Comparison of ENCODE assay signal across 9 mouse cellular contexts in the genomic region with DNA sequence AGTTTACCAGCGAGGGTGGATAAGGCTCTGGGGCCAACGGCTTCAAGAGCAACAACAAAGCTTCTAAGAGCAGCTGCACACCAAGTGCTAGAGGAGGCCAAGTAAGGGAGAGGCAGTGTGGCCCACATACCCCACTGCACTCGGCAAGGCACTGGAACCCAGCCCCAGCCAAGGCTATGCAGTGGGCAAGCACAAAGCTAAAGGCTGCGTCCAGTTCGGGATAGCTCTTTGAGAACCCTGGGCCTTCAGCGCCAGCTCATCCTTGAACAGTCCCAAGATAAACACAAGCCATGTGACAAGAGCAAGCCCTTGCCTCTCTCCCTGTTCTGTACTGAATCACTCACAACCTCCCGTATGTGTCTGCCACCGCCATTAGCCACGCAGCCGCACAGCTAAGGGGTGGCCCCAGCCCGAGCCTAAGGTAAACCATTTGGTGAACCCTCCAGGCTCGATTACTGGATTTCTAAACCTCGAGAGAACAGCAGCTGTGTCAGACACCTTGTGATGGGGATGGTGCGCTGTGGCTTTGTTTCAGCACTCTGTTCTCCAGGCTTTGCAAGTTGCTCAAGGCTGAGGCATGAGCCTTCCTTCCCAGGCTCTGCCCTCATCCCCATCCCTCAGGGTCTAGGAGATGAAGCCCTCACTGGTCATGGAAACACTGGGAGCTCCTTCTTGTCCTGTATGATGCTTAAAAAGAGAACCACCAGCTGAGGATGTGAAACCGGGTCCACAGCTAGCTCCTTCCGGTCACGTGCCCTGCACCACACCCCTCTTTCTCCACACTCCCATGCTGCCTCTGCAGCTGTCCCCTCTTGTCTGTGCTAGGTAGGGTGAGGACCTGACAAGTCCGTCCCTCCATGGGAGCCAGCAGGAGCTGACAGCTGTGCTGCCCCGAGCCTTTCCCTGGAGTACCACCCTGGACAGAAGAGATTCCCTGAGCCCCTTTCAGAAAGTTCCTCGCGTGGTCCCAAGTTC. TPM values are rescaled to one million over a fixed set of nuclear protein-coding genes. Genes with fewer than 3 reads are reported as not detected.
DNase-seq lines count a peak whose midpoint lies in the region; ATAC-seq and TF ChIP-seq lines count a peak whose summit lies in the region.
"Had no signal": no experiment of that assay in that cellular context is flagged by ENCODE, and none has a peak within 500 bp of the region (broad histone marks: within the 10 kb centered on the region; RNA-seq: fewer than 3 reads in every experiment).

No protein-coding gene starts in this region.

- TF ChIP-seq CTCF in gastrocnemius, adult 2 months (IDR thresholded peaks at IDR 0.05): no peak
- TF ChIP-seq CTCF in spleen, adult 2 months (IDR thresholded peaks at IDR 0.05; ENCODE audit: extremely low read depth, insufficient read depth, insufficient read length, insufficient replicate concordance): no peak

- H3K27me3 ChIP-seq in limb, embryonic 12.5 days: no peaks in the 10 kb centered on the region
- no peaks in the 10 kb centered on the region for H3K27me3 ChIP-seq in spleen, adult 2 months (ENCODE audit: control insufficient read depth, insufficient read depth, low read length)

- H3K36me3 ChIP-seq in limb, embryonic 12.5 days: peaks cover 64% of the 10 kb centered on the region
- peaks cover 3% of the 10 kb centered on the region; the same call in 1 of the 2 replicates for H3K36me3 ChIP-seq in spleen, adult 2 months (ENCODE audit: control insufficient read depth, insufficient read depth, low read length)

- peaks cover 46% of the 10 kb centered on the region for H3K4me1 ChIP-seq in limb, embryonic 12.5 days (replicated peaks)
- peaks cover 32% of the 10 kb centered on the region; the same call in 1 of the 2 replicates for H3K4me1 ChIP-seq in spleen, adult 2 months (ENCODE audit: control insufficient read depth, insufficient read depth, insufficient read length)

- 76% methylated on average over 21 of the region's 21 CpGs for WGBS in limb, embryonic 12.5 days
- 55% methylated on average over 21 of the region's 21 CpGs for WGBS in spleen, adult 2 months

- DNase-seq in gastrocnemius, adult 2 months: peak; percentile 73
- no peak for DNase-seq in gastrocnemius, postnatal 36 days
- DNase-seq in spleen, adult 2 months (ENCODE audit: low read depth in 1 of 2, low spot score in 2 of 2): peak; percentile 71 to 86
- DNase-seq in ovary, postnatal 10 days (ENCODE audit: low spot score): no peak
- DNase-seq in urinary bladder, postnatal 25 days (ENCODE audit: low spot score): no peak
- no peak for DNase-seq in kidney, postnatal 10 days
- DNase-seq: left cerebral cortex, postnatal 4 days had no signal

- H3K9ac ChIP-seq in limb, embryonic 12.5 days (replicated peaks): 0 out of 2 replicates have a peak overlapping the region, but pooled peaks have one; percentile 8

- H3K4me3 ChIP-seq in gastrocnemius, adult 2 months: peak overlapping the region; percentile 9
- no peak overlapping the region for H3K4me3 ChIP-seq in limb, embryonic 12.5 days (replicated peaks)
- 0 out of 2 replicates have a peak overlapping the region, but pooled peaks have one; percentile 1 for H3K4me3 ChIP-seq in spleen, adult 2 months (ENCODE audit: extremely low read depth, insufficient read depth, insufficient read length)

- peak; percentile 34; the same call in 1 of the 2 replicates for TF ChIP-seq POLR2A in spleen, adult 2 months (IDR thresholded peaks at IDR 0.05; ENCODE audit: low read depth, low read length)

- intact Hi-C loops in gastrocnemius, adult 2 months (cut with DNase I): no loop called here
- intact Hi-C loops in gastrocnemius, postnatal 36 days (cut with DNase I): loop anchor here (2.0 kb wide), 1 partner anchor 54 kb away; no protein-coding TSS in a partner anchor

- peak overlapping the region; percentile 89 for H3K27ac ChIP-seq in gastrocnemius, adult 2 months
- H3K27ac ChIP-seq in limb, embryonic 12.5 days: peak overlapping the region; percentile 90; the same call in 1 of the 2 replicates
- peak overlapping the region; percentile 91 for H3K27ac ChIP-seq in spleen, adult 2 months (ENCODE audit: insufficient read depth, low read length)

- no peaks in the 10 kb centered on the region for H3K9me3 ChIP-seq in limb, embryonic 12.5 days

- ATAC-seq in common myeloid progenitor, adult 5-6 weeks (replicated peaks; ENCODE audit: low read depth, poor library complexity, severe bottlenecking): peak; percentile 77
- no peak for ATAC-seq in limb, embryonic 12.5 days (ENCODE audit: insufficient number of reproducible peaks, insufficient read depth, low FRiP score, low TSS enrichment, low read depth)

- H3K4me2 ChIP-seq in limb, embryonic 12.5 days: no peak overlapping the region

RNA-seq across cellular contexts. Expression of a gene that starts 21.6 kb away (rescaled TPM):
- 10 to 100 TPM; 40.6 to 59.3 TPM for total RNA-seq in gastrocnemius, adult 2 months (2021)
- 10 to 100 TPM; 38.4 to 49.4 TPM for total RNA-seq in gastrocnemius, postnatal 36 days (2021)
- total RNA-seq in common myeloid progenitor, adult 5-6 weeks (2017): 1.8 and 3.7 TPM in 2 replicates
- 28.6 and 32.6 TPM in 2 replicates for polyA plus RNA-seq in limb, embryonic 12.5 days (2016; fragmentation: Nextera tagmentation; extraction: Ambion mirVana)
- polyA plus RNA-seq in spleen, adult 2 months (2012; rRNA removed): 14.9 and 17.4 TPM in 2 replicates

RNA-seq across cellular contexts. Expression of a gene that starts 53.3 kb away (rescaled TPM):
- 10 to 100 TPM; 26.0 to 43.4 TPM for total RNA-seq in gastrocnemius, adult 2 months (2021)
- total RNA-seq in gastrocnemius, postnatal 36 days (2021): 10 to 100 TPM; 31.8 to 36.5 TPM
- total RNA-seq in common myeloid progenitor, adult 5-6 weeks (2017): 44.9 and 49.5 TPM in 2 replicates
- 29.2 and 32.9 TPM in 2 replicates for polyA plus RNA-seq in limb, embryonic 12.5 days (2016; fragmentation: Nextera tagmentation; extraction: Ambion mirVana)
- 50.4 and 68.4 TPM in 2 replicates for polyA plus RNA-seq in spleen, adult 2 months (2012; rRNA removed)

Comparison
In these comparisons a context has a peak if more than half of its experiments do, and no peak if none do; other contexts are left out.
1. DNase-seq: peak in gastrocnemius, adult 2 months (single experiment) and spleen, adult 2 months (2 of 2); none in gastrocnemius, postnatal 36 days (0 of 2), ovary, postnatal 10 days (single experiment), urinary bladder, postnatal 25 days (single experiment) and kidney, postnatal 10 days (single experiment).
2. Peak in every context shown above with its lines, with median percentiles within 50 percentile points of each other: H3K27ac ChIP-seq.